Mouse (Mus musculus): ENCODE data around the gene Atg5. TPM values are rescaled to one million over a fixed set of nuclear protein-coding genes. Genes with fewer than 3 reads are reported as not detected.

Atg5 gene
- polyA plus RNA-seq, 1 experiment = 12.7 TPM

DNA sequence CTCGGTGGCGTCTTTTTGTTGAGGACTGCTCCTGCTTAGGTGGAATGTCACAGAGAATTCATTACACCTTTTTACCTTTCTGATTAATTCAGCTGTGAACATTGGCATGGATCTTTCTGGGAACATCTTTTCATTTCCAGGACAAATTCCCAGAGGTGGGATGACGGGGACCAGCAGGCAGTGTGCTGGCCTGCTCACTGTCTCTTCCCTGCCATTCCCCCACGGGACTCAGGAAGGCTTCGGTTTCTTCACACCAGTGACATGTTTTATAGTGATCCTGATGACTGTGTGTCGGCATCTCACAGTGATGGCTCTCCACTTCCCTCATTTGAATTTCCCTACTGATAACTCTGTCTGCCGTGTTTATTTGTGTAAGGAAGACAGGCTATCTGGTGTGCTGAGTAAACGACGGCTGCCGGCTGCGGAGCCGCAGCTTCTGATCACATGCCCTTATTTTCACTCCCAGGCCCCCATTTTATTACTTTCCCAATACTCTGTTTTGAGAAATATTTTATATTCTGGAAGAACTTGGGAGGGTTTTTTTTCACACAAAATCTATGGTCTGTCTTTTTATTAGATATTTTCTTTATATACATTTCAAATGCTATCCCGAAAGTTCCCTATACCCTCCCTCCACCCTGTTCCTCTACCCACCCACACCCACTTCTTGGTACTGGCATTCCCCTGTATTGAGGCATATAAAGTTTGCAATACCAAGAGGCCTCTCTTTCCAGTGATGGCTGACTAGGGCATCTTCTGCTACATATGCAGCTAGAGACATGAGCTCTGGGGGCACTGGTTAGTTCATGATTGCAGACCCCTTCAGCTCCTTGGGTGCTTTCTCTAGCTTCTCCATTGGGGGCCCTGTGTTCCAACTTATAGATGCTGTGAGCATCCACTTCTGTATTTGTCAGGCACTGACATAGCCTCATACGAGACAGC lies 80.6 kb downstream of the Atg5 start:
- no peak overlapping the region for H3ac ChIP-seq (ENCODE audit: control insufficient read depth, insufficient read length)
- H3K4me2 ChIP-seq (ENCODE audit: low read depth) = no peak overlapping the region
- H3K79me2 ChIP-seq (ENCODE audit: control insufficient read depth, insufficient read depth) = no peaks in the 10 kb centered on the region
- peaks cover 6% of the 10 kb centered on the region for H3K36me3 ChIP-seq (ENCODE audit: control insufficient read depth, insufficient read depth)
- H3K4me3 ChIP-seq = no peak overlapping the region
- no peaks in the 10 kb centered on the region for H3K27me3 ChIP-seq (ENCODE audit: control insufficient read depth, insufficient read depth, insufficient read length)
- TF ChIP-seq POLR2AphosphoS2 (IDR thresholded peaks at IDR 0.05; ENCODE audit: insufficient read length, low read depth) (no peak), SRF (IDR thresholded peaks at IDR 0.05; ENCODE audit: control insufficient read depth, insufficient read length, low read depth) (no peak), TCF12 (IDR thresholded peaks at IDR 0.05; ENCODE audit: insufficient read depth, poor library complexity, severe bottlenecking) (no peak), MYOD1 (IDR thresholded peaks at IDR 0.05; ENCODE audit: control insufficient read depth in 1 of 3, insufficient read length in 2 of 3, low read depth in 2 of 3) (no peak), MYOG (IDR thresholded peaks at IDR 0.05; ENCODE audit: control insufficient read depth in 1 of 3, insufficient read depth in 1 of 3, insufficient read length in 2 of 3, low read depth in 2 of 3) (no peak), CEBPB (IDR thresholded peaks at IDR 0.05; ENCODE audit: insufficient read depth, poor library complexity, severe bottlenecking) (no peak), E2F4 (IDR thresholded peaks at IDR 0.05; ENCODE audit: insufficient read depth) (no peak), MAX (IDR thresholded peaks at IDR 0.05; ENCODE audit: low read depth) (no peak), POLR2A (IDR thresholded peaks at IDR 0.05; ENCODE audit: insufficient read length, low read depth) (no peak), USF1 (IDR thresholded peaks at IDR 0.05; ENCODE audit: low read depth) (no peak), REST (IDR thresholded peaks at IDR 0.05; ENCODE audit: insufficient read depth, insufficient read length) (no peak), TCF3 (IDR thresholded peaks at IDR 0.05; ENCODE audit: insufficient read length, low read depth) (no peak)

DNA sequence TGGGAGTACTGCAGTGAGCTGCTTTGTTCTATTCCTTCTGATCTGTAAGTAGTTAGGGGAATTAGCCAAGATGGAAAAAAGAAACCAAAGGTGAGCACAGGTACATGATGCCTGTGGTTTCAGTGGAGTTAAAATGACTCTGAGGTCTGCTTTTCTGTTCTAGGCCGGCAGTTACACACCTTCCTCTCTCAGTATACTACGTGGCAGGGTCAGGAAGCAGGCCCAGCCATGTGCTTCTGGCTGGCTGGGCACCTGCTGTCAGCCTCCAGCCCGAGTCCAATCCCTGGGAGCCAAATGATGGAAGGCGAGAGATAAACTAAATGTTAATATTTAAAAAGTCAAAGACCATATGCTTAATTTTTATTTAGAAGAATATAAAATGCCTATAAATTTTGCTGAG lies 85.3 kb downstream of the Atg5 start:
- Histone ChIP-seq H3ac (ENCODE audit: control insufficient read depth, insufficient read length) (no peak overlapping the region), H3K4me2 (ENCODE audit: low read depth) (no peak overlapping the region), H3K27me3 (ENCODE audit: control insufficient read depth, insufficient read depth, insufficient read length) (no peaks in the 10 kb centered on the region), H3K36me3 (ENCODE audit: control insufficient read depth, insufficient read depth) (no peaks in the 10 kb centered on the region), H3K79me2 (ENCODE audit: control insufficient read depth, insufficient read depth) (no peaks in the 10 kb centered on the region), H3K4me3 (no peak overlapping the region)
- TF ChIP-seq MYOG (IDR thresholded peaks at IDR 0.05; ENCODE audit: control insufficient read depth in 1 of 3, insufficient read depth in 1 of 3, insufficient read length in 2 of 3, low read depth in 2 of 3) = no peak
- no peak for TF ChIP-seq SRF (IDR thresholded peaks at IDR 0.05; ENCODE audit: control insufficient read depth, insufficient read length, low read depth)
- no peak for TF ChIP-seq TCF12 (IDR thresholded peaks at IDR 0.05; ENCODE audit: insufficient read depth, poor library complexity, severe bottlenecking)
- TF ChIP-seq REST (IDR thresholded peaks at IDR 0.05; ENCODE audit: insufficient read depth, insufficient read length) = no peak
- no peak for TF ChIP-seq MYOD1 (IDR thresholded peaks at IDR 0.05; ENCODE audit: control insufficient read depth in 1 of 3, insufficient read length in 2 of 3, low read depth in 2 of 3)
- TF ChIP-seq TCF3 (IDR thresholded peaks at IDR 0.05; ENCODE audit: insufficient read length, low read depth) = no peak
- no peak for TF ChIP-seq POLR2A (IDR thresholded peaks at IDR 0.05; ENCODE audit: insufficient read length, low read depth)
- TF ChIP-seq POLR2AphosphoS2 (IDR thresholded peaks at IDR 0.05; ENCODE audit: insufficient read length, low read depth) = no peak
- no peak for TF ChIP-seq MAX (IDR thresholded peaks at IDR 0.05; ENCODE audit: low read depth)
- TF ChIP-seq CEBPB (IDR thresholded peaks at IDR 0.05; ENCODE audit: insufficient read depth, poor library complexity, severe bottlenecking) = no peak

DNA sequence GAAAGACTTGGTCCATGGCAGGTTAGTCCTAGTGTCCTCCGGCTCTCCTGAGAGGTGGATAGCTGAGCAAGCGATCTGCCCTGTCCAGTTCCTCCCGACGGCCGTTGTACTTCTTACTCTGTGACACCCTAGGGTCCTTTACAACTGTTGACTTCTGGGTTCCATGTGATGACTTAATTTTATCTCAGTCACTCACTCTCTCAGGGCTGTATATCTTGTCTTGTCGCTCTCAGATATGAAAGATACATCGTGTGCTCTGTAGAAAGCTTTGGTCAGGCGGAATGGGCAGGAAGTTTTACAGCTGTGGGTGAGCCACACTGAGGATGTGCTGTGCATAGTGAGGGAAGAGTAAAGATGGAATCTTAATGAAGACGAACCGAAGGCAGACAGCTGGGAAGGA lies 86.2 kb downstream of the Atg5 start:
- Histone ChIP-seq H3K4me2 (ENCODE audit: low read depth) (no peak overlapping the region), H3K27me3 (ENCODE audit: control insufficient read depth, insufficient read depth, insufficient read length) (no peaks in the 10 kb centered on the region), H3ac (ENCODE audit: control insufficient read depth, insufficient read length) (no peak overlapping the region), H3K79me2 (ENCODE audit: control insufficient read depth, insufficient read depth) (no peaks in the 10 kb centered on the region), H3K36me3 (ENCODE audit: control insufficient read depth, insufficient read depth) (no peaks in the 10 kb centered on the region), H3K4me3 (no peak overlapping the region)
- TF ChIP-seq TCF12 (IDR thresholded peaks at IDR 0.05; ENCODE audit: insufficient read depth, poor library complexity, severe bottlenecking) (no peak), E2F4 (IDR thresholded peaks at IDR 0.05; ENCODE audit: insufficient read depth) (no peak), MYOD1 (IDR thresholded peaks at IDR 0.05; ENCODE audit: control insufficient read depth in 1 of 3, insufficient read length in 2 of 3, low read depth in 2 of 3) (no peak), REST (IDR thresholded peaks at IDR 0.05; ENCODE audit: insufficient read depth, insufficient read length) (no peak), MYOG (IDR thresholded peaks at IDR 0.05; ENCODE audit: control insufficient read depth in 1 of 3, insufficient read depth in 1 of 3, insufficient read length in 2 of 3, low read depth in 2 of 3) (no peak), MAX (IDR thresholded peaks at IDR 0.05; ENCODE audit: low read depth) (no peak), CEBPB (IDR thresholded peaks at IDR 0.05; ENCODE audit: insufficient read depth, poor library complexity, severe bottlenecking) (no peak), USF1 (IDR thresholded peaks at IDR 0.05; ENCODE audit: low read depth) (no peak), POLR2A (IDR thresholded peaks at IDR 0.05; ENCODE audit: insufficient read length, low read depth) (no peak), POLR2AphosphoS2 (IDR thresholded peaks at IDR 0.05; ENCODE audit: insufficient read length, low read depth) (no peak), TCF3 (IDR thresholded peaks at IDR 0.05; ENCODE audit: insufficient read length, low read depth) (no peak), SRF (IDR thresholded peaks at IDR 0.05; ENCODE audit: control insufficient read depth, insufficient read length, low read depth) (no peak)

DNA sequence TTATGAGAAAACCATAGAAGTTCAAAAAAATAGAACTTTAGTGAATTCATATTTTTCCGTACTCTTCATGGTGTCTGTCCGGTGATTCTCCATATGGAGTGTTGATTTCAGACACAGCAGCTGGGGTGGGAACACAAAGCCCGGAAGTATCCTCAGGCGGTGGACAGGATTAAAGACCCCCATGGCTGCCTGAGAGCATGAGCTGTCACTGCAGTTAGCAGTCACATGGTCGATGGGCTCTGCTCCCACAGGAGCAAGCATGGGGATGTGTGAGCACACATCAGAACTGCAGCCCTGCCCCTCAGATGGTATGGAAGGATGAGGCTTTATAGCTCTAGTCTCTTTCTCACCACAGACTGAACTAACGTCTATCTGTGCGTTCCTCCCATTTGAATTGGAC lies 87.1 kb downstream of the Atg5 start:
- Histone ChIP-seq H3K36me3 (ENCODE audit: control insufficient read depth, insufficient read depth) (no peaks in the 10 kb centered on the region), H3ac (ENCODE audit: control insufficient read depth, insufficient read length) (no peak overlapping the region), H3K27me3 (ENCODE audit: control insufficient read depth, insufficient read depth, insufficient read length) (no peaks in the 10 kb centered on the region), H3K79me2 (ENCODE audit: control insufficient read depth, insufficient read depth) (no peaks in the 10 kb centered on the region), H3K4me3 (no peak overlapping the region), H3K4me2 (ENCODE audit: low read depth) (no peak overlapping the region)
- TF ChIP-seq MYOG (IDR thresholded peaks at IDR 0.05; ENCODE audit: control insufficient read depth in 1 of 3, insufficient read depth in 1 of 3, insufficient read length in 2 of 3, low read depth in 2 of 3) (no peak), MAX (IDR thresholded peaks at IDR 0.05; ENCODE audit: low read depth) (no peak), TCF3 (IDR thresholded peaks at IDR 0.05; ENCODE audit: insufficient read length, low read depth) (no peak), USF1 (IDR thresholded peaks at IDR 0.05; ENCODE audit: low read depth) (no peak), REST (IDR thresholded peaks at IDR 0.05; ENCODE audit: insufficient read depth, insufficient read length) (no peak), E2F4 (IDR thresholded peaks at IDR 0.05; ENCODE audit: insufficient read depth) (no peak), POLR2A (IDR thresholded peaks at IDR 0.05; ENCODE audit: insufficient read length, low read depth) (no peak)

Measured in myocyte (in vitro differentiated cells).